Mouse (Mus musculus) intestine, postnatal 0 days (tissue): Measurements from ENCODE around the gene Pde4d. TPM values are rescaled to one million over a fixed set of nuclear protein-coding genes. Genes with fewer than 3 reads are reported as not detected.

ENCODE experiments used
- ATAC-seq: fragments of 200-750 bp; cut with Nextera tagmentation; 2 replicates; pipeline ENCODE4 v1.8.0; 2017; ENCODE audit warnings: mild to moderate bottlenecking, moderate TSS enrichment, moderate library complexity
- H3K27ac ChIP-seq: fragments of 300-500 bp; sonication (generic); 2 replicates; pipeline ENCODE4 v1.5.1; 2014; ENCODE audit warnings: mild to moderate bottlenecking, low read depth, low read length, moderate library complexity
- H3K27me3 ChIP-seq: fragments of 300-500 bp; sonication (generic); replicated peaks from 2 replicates; pipeline ENCODE4 v1.6.1; 2014; ENCODE audit warnings: low read length, mixed read lengths; ENCODE audit not compliant: control insufficient read depth, insufficient read depth
- H3K36me3 ChIP-seq: fragments of 300-500 bp; sonication (generic); 2 replicates; pipeline ENCODE4 v1.6.1; 2014; ENCODE audit warnings: mild to moderate bottlenecking, moderate library complexity; ENCODE audit not compliant: control insufficient read depth, insufficient read depth
- H3K4me1 ChIP-seq: fragments of 300-500 bp; sonication (generic); replicated peaks from 2 replicates; pipeline ENCODE4 v1.6.1; 2014; ENCODE audit warnings: antibody characterized with exemption, low read length, mixed read lengths; ENCODE audit not compliant: control insufficient read depth, insufficient read depth
- H3K4me2 ChIP-seq: fragments of 300-500 bp; sonication (generic); replicated peaks from 2 replicates; pipeline ENCODE4 v1.6.1; 2014; ENCODE audit warnings: low read depth, mild to moderate bottlenecking, moderate library complexity
- H3K4me3 ChIP-seq: fragments of 300-500 bp; sonication (generic); 2 replicates; pipeline ENCODE4 v1.5.1; 2014; ENCODE audit warnings: low read depth, low read length
- H3K9ac ChIP-seq: fragments of 300-500 bp; sonication (generic); 2 replicates; pipeline ENCODE4 v1.6.1; 2014; ENCODE audit warnings: mild to moderate bottlenecking, low read depth, low read length
- H3K9me3 ChIP-seq: fragments of 300-500 bp; sonication (generic); 2 replicates; pipeline ENCODE4 v1.6.1; 2016; ENCODE audit warnings: mixed run types; ENCODE audit not compliant: control insufficient read depth
- CTCF ChIP-seq: sonication (generic); IDR thresholded peaks from 2 replicates; pipeline ENCODE4 v1.5.1; 2016; ENCODE audit warnings: low read depth, mild to moderate bottlenecking, control low read depth, antibody characterized with exemption, moderate library complexity
- WGBS: fragments of 180-500 bp; shearing (Covaris S2); extraction: QIAGEN DNeasy Blood & Tissue Kit; methylation state at CpG from one replicate; pipeline ENCODE4 v1.1.7; 2014; 5-methylcytosine and 5-hydroxymethylcytosine counted together
- polyA plus RNA-seq: library from polyadenylated mRNA; unstranded; fragments of >200 nt; fragmentation: Nextera tagmentation; extraction: Ambion mirVana; gene quantifications from 2 replicates; pipeline ENCODE4 v1.2.1, GENCODE M21; 2015

Gene Pde4d
- polyA plus RNA-seq, 1 experiment from 2014 or later = 17.8 TPM

DNA sequence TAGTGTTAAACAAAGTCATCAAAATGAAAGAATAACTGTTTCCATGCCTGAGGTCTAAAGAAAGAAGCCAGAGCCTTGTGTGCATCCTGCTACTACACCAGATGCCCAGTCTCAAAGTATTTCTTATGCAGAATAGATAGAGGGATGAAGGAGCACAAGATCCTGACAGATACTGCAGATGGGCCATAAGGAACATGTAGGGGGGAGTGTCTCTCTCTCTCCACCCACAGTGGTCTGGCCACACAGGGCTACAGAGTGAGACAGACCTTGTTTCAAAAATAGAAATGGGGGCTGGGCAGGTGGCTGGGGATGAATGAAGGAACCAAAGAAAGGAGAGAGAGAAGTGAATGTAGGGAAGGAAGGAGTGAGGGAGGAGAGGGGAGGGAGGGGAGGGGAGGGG, 1188.5 kb downstream of the Pde4d start:
- Histone ChIP-seq H3K27ac (no peak overlapping the region), H3K9ac (no peak overlapping the region), H3K27me3 (no peaks in the 10 kb centered on the region), H3K4me2 (no peak overlapping the region), H3K4me3 (no peak overlapping the region), H3K36me3 (no peaks in the 10 kb centered on the region), H3K4me1 (no peaks in the 10 kb centered on the region), H3K9me3 (no peaks in the 10 kb centered on the region)
- ATAC-seq = no peak
- no peak for TF ChIP-seq CTCF

DNA sequence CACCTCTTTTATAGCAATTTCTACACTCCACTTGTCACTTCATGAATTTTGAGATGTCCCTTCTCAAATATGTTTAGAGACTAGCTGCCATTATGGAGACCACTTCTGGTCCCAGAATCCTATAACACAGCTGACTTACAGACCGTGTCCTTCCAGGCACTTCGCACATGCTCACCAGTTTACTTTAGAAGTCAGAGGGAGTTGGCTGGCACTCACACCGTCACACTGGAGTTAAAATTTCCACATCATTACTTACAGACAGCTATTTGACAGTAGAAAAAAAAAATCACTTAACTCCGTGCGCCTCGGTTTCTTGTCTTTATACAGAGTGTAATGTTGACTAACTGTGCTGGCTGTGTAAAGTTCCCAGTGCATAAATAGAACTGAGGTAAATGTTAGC, 1189.5 kb downstream of the Pde4d start:
- no peak overlapping the region for H3K4me3 ChIP-seq
- no peak overlapping the region for H3K27ac ChIP-seq
- no peaks in the 10 kb centered on the region for H3K9me3 ChIP-seq
- H3K36me3 ChIP-seq = no peaks in the 10 kb centered on the region
- H3K4me1 ChIP-seq = no peaks in the 10 kb centered on the region
- no peak overlapping the region for H3K9ac ChIP-seq
- no peak for ATAC-seq
- no peaks in the 10 kb centered on the region for H3K27me3 ChIP-seq
- TF ChIP-seq CTCF = no peak
- no peak overlapping the region for H3K4me2 ChIP-seq
- 77% methylated on average over 6 of the region's 6 CpGs for WGBS

DNA sequence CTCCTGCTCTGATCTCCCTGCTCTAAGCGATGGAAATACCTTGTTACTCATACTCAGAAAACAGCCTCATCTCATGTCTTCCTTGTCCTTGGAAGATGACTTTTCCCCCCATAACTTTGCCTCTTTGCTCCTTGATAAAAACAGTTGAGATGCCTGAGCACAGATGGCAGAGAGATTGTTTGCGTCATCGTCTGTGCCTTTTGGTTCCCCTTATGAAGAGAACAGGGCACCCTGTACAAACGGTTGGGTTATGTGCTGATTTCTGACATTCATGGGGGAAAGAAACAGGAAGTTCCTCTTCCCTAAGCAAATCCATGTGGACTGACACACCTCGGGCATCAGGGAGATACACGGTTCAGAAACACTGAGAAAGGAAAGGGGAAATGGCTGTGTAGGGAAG, 1191.8 kb downstream of the Pde4d start:
- Histone ChIP-seq H3K4me1 (no peaks in the 10 kb centered on the region), H3K36me3 (no peaks in the 10 kb centered on the region), H3K27me3 (no peaks in the 10 kb centered on the region), H3K9me3 (no peaks in the 10 kb centered on the region), H3K27ac (no peak overlapping the region), H3K4me3 (no peak overlapping the region), H3K4me2 (no peak overlapping the region), H3K9ac (no peak overlapping the region)
- ATAC-seq = no peak
- WGBS = 69% methylated on average over 6 of the region's 6 CpGs
- TF ChIP-seq CTCF = no peak

DNA sequence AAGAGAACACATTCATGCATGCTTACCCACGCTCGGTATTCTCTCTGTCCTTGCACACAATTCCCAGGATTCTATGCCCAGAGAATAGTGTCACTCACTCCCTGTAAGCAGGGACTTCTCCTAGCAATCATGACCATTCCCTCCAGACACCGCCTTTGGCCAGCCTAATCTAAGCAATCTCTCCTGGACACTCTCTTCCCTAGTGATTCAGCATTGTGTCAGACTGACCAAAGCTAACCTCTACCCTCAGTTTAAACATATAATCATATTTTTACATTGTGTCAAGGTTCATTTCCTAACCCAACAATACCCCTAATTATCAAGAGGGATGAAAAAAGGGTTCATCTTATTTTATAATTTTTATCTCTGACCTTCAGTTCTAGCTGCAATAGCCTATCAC, 1193.7 kb downstream of the Pde4d start:
- Histone ChIP-seq H3K9me3 (no peaks in the 10 kb centered on the region), H3K4me2 (no peak overlapping the region), H3K9ac (no peak overlapping the region), H3K27me3 (no peaks in the 10 kb centered on the region), H3K4me3 (no peak overlapping the region), H3K27ac (no peak overlapping the region), H3K4me1 (no peaks in the 10 kb centered on the region), H3K36me3 (no peaks in the 10 kb centered on the region)
- TF ChIP-seq CTCF = no peak
- WGBS = 80% methylated on average over 3 of the region's 3 CpGs
- no peak for ATAC-seq

DNA sequence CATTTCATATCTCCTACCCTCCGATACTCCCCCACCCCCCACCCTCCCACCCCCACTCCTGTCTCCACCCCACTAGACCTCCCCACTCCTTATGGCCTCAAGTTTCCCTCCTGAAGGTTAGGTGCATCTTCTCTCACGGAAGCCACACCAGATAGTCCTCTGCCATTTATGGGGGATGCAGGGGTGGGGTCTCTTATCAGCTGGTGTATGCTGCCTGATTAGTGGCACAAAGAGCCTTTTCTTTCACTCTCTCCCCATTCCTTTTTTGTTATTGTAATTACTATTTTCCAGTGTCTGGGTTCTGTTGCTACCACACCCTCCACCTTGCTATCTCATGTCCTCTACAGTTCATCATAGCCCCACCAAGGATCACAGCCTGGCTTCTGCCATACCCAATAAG, 1194.3 kb downstream of the Pde4d start:
- no peak for ATAC-seq
- Histone ChIP-seq H3K27ac (no peak overlapping the region), H3K4me2 (no peak overlapping the region), H3K36me3 (no peaks in the 10 kb centered on the region), H3K27me3 (no peaks in the 10 kb centered on the region), H3K4me3 (no peak overlapping the region), H3K9me3 (no peaks in the 10 kb centered on the region), H3K4me1 (no peaks in the 10 kb centered on the region), H3K9ac (no peak overlapping the region)
- no peak for TF ChIP-seq CTCF
- WGBS = 54% methylated on average over 2 of the region's 2 CpGs

DNA sequence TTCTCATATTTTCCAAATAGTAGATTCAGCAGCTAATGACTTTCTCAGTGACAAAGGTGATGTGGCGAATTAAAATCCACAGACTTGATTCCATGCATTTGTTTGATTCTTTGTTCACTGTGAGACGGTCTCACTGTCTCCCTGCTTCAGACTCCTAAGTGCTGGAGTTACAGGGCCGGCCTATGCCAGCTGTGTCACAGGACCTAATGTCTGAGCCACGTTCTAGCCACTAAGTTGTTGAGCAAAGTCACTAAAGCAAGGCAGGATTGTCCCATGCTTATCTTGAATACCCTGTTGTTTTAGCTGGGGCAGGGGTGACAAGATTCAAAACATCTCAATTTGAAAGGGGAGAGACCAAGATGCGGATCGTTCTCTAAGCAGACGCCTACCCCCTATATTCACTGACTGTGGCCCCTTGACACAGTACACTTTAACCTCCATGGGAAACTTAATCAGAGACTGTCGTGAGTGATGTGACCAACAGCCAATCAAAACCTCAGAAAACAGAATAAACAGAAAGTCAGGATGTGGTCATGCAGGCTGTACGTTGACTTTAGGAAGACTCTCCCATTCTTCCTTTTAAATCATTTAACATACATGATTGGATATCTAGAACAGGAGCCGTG, 1195.6 kb downstream of the Pde4d start:
- ATAC-seq = no peak
- no peak overlapping the region for H3K9ac ChIP-seq
- no peaks in the 10 kb centered on the region for H3K9me3 ChIP-seq
- no peak overlapping the region for H3K4me3 ChIP-seq
- no peaks in the 10 kb centered on the region for H3K27me3 ChIP-seq
- 68% methylated on average over 10 of the region's 10 CpGs for WGBS
- H3K36me3 ChIP-seq = no peaks in the 10 kb centered on the region
- no peaks in the 10 kb centered on the region for H3K4me1 ChIP-seq
- no peak overlapping the region for H3K4me2 ChIP-seq
- TF ChIP-seq CTCF = no peak
- no peak overlapping the region for H3K27ac ChIP-seq

DNA sequence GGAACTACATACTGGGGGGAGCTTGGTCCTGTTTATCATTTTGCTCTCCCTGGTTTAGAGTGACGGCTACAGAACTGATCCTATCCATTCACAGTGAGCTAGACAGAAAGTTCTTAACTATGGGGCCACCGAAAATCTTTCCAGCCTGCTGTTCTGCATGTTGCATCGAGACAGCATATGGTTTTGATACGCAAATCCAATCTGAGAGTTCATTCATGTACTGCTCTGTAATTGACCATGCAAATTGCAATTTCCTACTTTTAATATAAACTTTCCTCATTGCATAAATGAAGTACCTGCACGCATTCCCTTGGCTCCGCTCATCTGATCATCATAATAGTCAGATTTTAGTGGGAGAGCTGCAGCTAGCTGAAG, 1196.1 kb downstream of the Pde4d start:
- TF ChIP-seq CTCF = no peak
- WGBS = 83% methylated on average over 6 of the region's 6 CpGs

More for the DNA sequence above, 1196.1 kb downstream of the Pde4d start:
- no peak overlapping the region for H3K4me2 ChIP-seq
- H3K4me1 ChIP-seq = no peaks in the 10 kb centered on the region
- ATAC-seq = no peak
- no peak overlapping the region for H3K9ac ChIP-seq
- no peaks in the 10 kb centered on the region for H3K9me3 ChIP-seq
- H3K36me3 ChIP-seq = no peaks in the 10 kb centered on the region
- H3K27me3 ChIP-seq = no peaks in the 10 kb centered on the region
- H3K4me3 ChIP-seq = no peak overlapping the region
- H3K27ac ChIP-seq = no peak overlapping the region
